Mouse (Mus musculus) midbrain, embryonic 16.5 days (tissue): Measurements from ENCODE around the gene Col15a1. TPM values are rescaled to one million over a fixed set of nuclear protein-coding genes. Genes with fewer than 3 reads are reported as not detected.
A peak's percentile ranks its signal among the peaks of the same experiment; 100 is the strongest.

Experiments
- ATAC-seq: fragments of 200-750 bp; cut with Nextera tagmentation; 2 replicates; pipeline ENCODE4 v1.8.0; 2017; ENCODE audit warnings: moderate TSS enrichment
- H3K27ac ChIP-seq: fragments of 300-500 bp; sonication (generic); 2 replicates; pipeline ENCODE4 v1.5.1; 2014; ENCODE audit warnings: mild to moderate bottlenecking, low read length, mixed read lengths
- H3K27me3 ChIP-seq: fragments of 300-500 bp; sonication (generic); 2 replicates; pipeline ENCODE4 v1.6.1; 2014; ENCODE audit warnings: low read depth, low read length, mixed read lengths; ENCODE audit not compliant: control insufficient read depth, insufficient read depth
- H3K36me3 ChIP-seq: fragments of 300-500 bp; sonication (generic); 2 replicates; pipeline ENCODE4 v1.6.1; 2014; ENCODE audit warnings: mild to moderate bottlenecking, low read length, moderate library complexity, mixed read lengths; ENCODE audit not compliant: control insufficient read depth, insufficient read depth
- H3K4me1 ChIP-seq: fragments of 300-500 bp; sonication (generic); 2 replicates; pipeline ENCODE4 v1.6.1; 2014; ENCODE audit warnings: mild to moderate bottlenecking, low read length, mixed read lengths; ENCODE audit not compliant: control insufficient read depth, insufficient read depth
- H3K4me2 ChIP-seq: fragments of 300-500 bp; sonication (generic); 2 replicates; pipeline ENCODE4 v1.6.1; 2014; ENCODE audit warnings: mild to moderate bottlenecking, low read length, mixed read lengths
- H3K4me3 ChIP-seq: fragments of 300-500 bp; sonication (generic); 2 replicates; pipeline ENCODE4 v1.5.1; 2014; ENCODE audit warnings: low read depth, mild to moderate bottlenecking, low read length, moderate library complexity, mixed read lengths
- H3K9ac ChIP-seq: fragments of 300-500 bp; sonication (generic); 2 replicates; pipeline ENCODE4 v1.6.1; 2014; ENCODE audit warnings: low read depth, low read length, mixed read lengths
- H3K9me3 ChIP-seq: fragments of 300-500 bp; sonication (generic); replicated peaks from 2 replicates; pipeline ENCODE4 v1.6.1; 2014; ENCODE audit warnings: mild to moderate bottlenecking, low read length, mixed read lengths; ENCODE audit not compliant: control insufficient read depth, poor library complexity, severe bottlenecking
- WGBS: fragments of 180-500 bp; shearing (Covaris S2); extraction: QIAGEN DNeasy Blood & Tissue Kit; methylation state at CpG from one replicate; pipeline ENCODE4 v1.1.7; 2014; 5-methylcytosine and 5-hydroxymethylcytosine counted together
- polyA plus RNA-seq: library from polyadenylated mRNA; unstranded; fragments of >200 nt; fragmentation: Nextera tagmentation; extraction: Ambion mirVana; gene quantifications from 2 replicates; pipeline ENCODE4 v1.2.1, GENCODE M21; 2015

The Col15a1 gene
- polyA plus RNA-seq, 1 experiment from 2014 or later, result 5.3 TPM

GRCm38 (mm10) chr4:47235312-47235711 lies 27.4 kb downstream of the Col15a1 start:
- H3K27ac ChIP-seq, result peak overlapping the region; percentile 17; the same call in 1 of the 2 replicates
- ATAC-seq, result peak; percentile 79
- no peaks in the 10 kb centered on the region for H3K9me3 ChIP-seq
- WGBS, result 8% methylated on average over 3 of the region's 3 CpGs
- H3K27me3 ChIP-seq, result no peaks in the 10 kb centered on the region
- H3K4me2 ChIP-seq, result no peak overlapping the region
- H3K4me1 ChIP-seq, result peaks cover 8% of the 10 kb centered on the region
- no peak overlapping the region for H3K9ac ChIP-seq
- H3K4me3 ChIP-seq, result no peak overlapping the region
- no peaks in the 10 kb centered on the region for H3K36me3 ChIP-seq

DNA sequence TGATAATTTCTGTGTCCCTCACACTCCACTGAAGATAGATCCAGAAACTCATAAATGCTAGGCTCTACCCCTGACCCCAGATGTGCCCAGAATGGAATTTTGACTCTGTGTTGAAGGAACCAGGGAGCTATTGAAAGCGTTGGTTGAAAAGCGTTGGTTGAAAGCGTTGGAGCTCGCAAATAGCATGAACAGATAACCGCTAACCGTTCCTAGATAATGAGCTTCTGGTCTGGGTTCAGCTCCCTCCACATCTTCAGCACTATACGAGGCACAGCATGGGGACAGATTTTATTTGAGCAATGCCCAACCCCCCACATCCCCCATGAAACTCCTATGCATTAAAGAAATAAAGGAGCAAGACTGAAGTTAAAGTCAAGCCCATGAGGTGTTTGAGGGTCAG lies 28.1 kb downstream of the Col15a1 start:
- Histone ChIP-seq H3K9me3 (no peaks in the 10 kb centered on the region), H3K4me3 (no peak overlapping the region), H3K9ac (no peak overlapping the region), H3K36me3 (no peaks in the 10 kb centered on the region), H3K4me1 (peaks cover 8% of the 10 kb centered on the region), H3K27ac (no peak overlapping the region), H3K27me3 (no peaks in the 10 kb centered on the region), H3K4me2 (no peak overlapping the region)
- ATAC-seq, result no peak
- WGBS, result 70% methylated on average over 7 of the region's 7 CpGs

DNA sequence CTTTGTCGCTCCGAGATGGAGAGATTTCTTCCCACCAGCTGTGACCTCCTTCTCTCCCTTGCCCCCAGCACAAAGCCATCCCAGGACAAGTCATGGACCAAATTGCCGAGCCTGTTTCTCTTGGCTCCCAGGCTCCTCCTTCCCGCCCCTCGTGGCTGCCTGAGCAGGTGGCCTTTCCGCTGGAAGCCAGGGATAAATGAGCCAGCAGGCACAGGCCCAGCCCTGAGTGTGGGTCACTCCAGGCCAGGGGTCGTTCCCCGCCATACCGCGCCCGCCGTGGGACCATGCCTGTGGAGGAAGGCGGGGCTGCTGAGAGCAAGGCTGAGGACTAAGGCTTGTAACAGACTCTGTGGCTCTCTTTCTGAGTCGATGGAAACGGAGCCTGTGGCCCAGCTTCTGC lies 29.3 kb downstream of the Col15a1 start:
- no peak overlapping the region for H3K4me2 ChIP-seq
- H3K4me1 ChIP-seq, result peaks cover 8% of the 10 kb centered on the region
- H3K27ac ChIP-seq, result no peak overlapping the region
- H3K27me3 ChIP-seq, result no peaks in the 10 kb centered on the region
- ATAC-seq, result no peak
- H3K36me3 ChIP-seq, result no peaks in the 10 kb centered on the region
- H3K9me3 ChIP-seq, result no peaks in the 10 kb centered on the region
- H3K4me3 ChIP-seq, result no peak overlapping the region
- WGBS, result 41% methylated on average over 15 of the region's 15 CpGs
- no peak overlapping the region for H3K9ac ChIP-seq

- no peak overlapping the region for H3K4me3 ChIP-seq
- no peaks in the 10 kb centered on the region for H3K27me3 ChIP-seq
- no peak for ATAC-seq
- WGBS, result 89% methylated on average over 6 of the region's 6 CpGs
- H3K36me3 ChIP-seq, result no peaks in the 10 kb centered on the region
- peaks cover 8% of the 10 kb centered on the region for H3K4me1 ChIP-seq
- H3K27ac ChIP-seq, result no peak overlapping the region
- no peak overlapping the region for H3K9ac ChIP-seq
- no peaks in the 10 kb centered on the region for H3K9me3 ChIP-seq
- H3K4me2 ChIP-seq, result no peak overlapping the region
These were observed 31.2 kb downstream of the Col15a1 start for GRCm38 (mm10) chr4:47239114-47239513.

- Histone ChIP-seq H3K36me3 (no peaks in the 10 kb centered on the region), H3K4me1 (no peaks in the 10 kb centered on the region), H3K9me3 (no peaks in the 10 kb centered on the region), H3K27me3 (no peaks in the 10 kb centered on the region), H3K27ac (no peak overlapping the region), H3K4me2 (no peak overlapping the region), H3K9ac (no peak overlapping the region), H3K4me3 (no peak overlapping the region)
- 87% methylated on average over 5 of the region's 5 CpGs for WGBS
- ATAC-seq, result no peak
These were observed 32.9 kb downstream of the Col15a1 start for GRCm38 (mm10) chr4:47240901-47241300.

DNA sequence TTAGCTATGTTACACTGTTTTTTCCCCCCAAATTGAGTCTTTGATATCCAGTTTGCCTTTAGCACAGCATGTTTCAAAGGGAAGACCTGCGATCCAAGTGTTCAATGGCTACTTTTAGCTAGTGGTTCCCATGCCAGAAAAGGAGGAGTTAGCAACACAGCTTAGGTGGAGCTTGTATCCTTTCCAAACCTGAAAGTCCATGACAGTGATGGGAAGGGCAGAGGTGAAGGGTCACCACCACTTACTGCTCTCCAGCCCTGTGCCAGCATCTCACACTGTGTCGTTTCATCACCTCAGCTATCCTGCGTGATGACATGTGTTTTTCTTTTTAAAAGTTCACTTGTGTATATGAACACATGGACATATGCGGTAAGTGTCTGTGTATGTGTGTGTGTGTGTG lies 34.2 kb downstream of the Col15a1 start:
- H3K36me3 ChIP-seq, result no peaks in the 10 kb centered on the region
- 85% methylated on average over 4 of the region's 4 CpGs for WGBS
- ATAC-seq, result no peak
- H3K4me2 ChIP-seq, result no peak overlapping the region
- H3K9ac ChIP-seq, result no peak overlapping the region
- H3K4me3 ChIP-seq, result no peak overlapping the region
- H3K27ac ChIP-seq, result no peak overlapping the region
- H3K9me3 ChIP-seq, result no peaks in the 10 kb centered on the region
- H3K27me3 ChIP-seq, result no peaks in the 10 kb centered on the region
- no peaks in the 10 kb centered on the region for H3K4me1 ChIP-seq

DNA sequence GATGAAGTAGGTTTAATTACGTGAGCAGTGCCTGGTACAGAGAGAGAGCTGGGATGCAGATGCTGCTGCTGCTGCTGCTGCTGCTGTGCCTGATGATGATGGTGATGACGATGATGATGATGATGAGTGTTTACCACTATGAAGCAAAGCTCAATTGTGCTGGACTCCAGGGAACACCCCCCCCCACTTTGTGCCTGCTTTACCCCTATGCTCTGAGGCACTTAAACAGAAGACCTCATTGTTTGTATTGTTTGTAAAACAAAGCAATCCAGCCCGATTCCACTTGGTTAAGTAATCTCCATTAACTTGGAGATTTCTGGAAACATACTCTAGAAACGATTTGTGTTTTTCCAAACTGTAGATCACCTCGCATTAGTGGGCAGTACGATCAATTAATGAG lies 36.7 kb downstream of the Col15a1 start:
- Histone ChIP-seq H3K36me3 (no peaks in the 10 kb centered on the region), H3K4me1 (no peaks in the 10 kb centered on the region), H3K4me2 (no peak overlapping the region), H3K9me3 (no peaks in the 10 kb centered on the region), H3K27me3 (no peaks in the 10 kb centered on the region), H3K27ac (no peak overlapping the region), H3K4me3 (no peak overlapping the region), H3K9ac (no peak overlapping the region)
- ATAC-seq, result no peak
- 54% methylated on average over 6 of the region's 6 CpGs for WGBS

DNA sequence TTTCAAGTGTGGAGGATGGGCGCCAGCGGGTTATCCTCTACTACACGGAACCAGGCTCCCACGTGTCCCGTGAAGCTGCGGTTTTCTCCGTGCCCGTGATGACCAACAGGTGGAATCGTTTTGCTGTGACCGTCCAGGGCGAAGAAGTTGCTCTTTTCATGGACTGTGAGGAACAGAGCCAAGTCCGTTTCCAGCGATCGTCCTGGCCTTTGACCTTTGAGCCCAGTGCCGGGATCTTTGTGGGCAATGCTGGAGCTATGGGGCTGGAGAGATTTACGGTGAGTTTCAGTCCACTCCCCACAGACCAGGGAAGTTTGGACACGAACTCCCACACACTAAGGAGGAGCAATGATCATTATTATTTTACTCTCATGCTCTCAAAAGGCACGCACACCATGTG lies 37.7 kb downstream of the Col15a1 start:
- no peak overlapping the region for H3K4me2 ChIP-seq
- ATAC-seq, result no peak
- 94% methylated on average over 18 of the region's 18 CpGs for WGBS
- H3K27ac ChIP-seq, result no peak overlapping the region
- no peaks in the 10 kb centered on the region for H3K9me3 ChIP-seq
- H3K9ac ChIP-seq, result no peak overlapping the region
- H3K4me3 ChIP-seq, result no peak overlapping the region
- no peaks in the 10 kb centered on the region for H3K36me3 ChIP-seq
- no peaks in the 10 kb centered on the region for H3K27me3 ChIP-seq
- no peaks in the 10 kb centered on the region for H3K4me1 ChIP-seq

DNA sequence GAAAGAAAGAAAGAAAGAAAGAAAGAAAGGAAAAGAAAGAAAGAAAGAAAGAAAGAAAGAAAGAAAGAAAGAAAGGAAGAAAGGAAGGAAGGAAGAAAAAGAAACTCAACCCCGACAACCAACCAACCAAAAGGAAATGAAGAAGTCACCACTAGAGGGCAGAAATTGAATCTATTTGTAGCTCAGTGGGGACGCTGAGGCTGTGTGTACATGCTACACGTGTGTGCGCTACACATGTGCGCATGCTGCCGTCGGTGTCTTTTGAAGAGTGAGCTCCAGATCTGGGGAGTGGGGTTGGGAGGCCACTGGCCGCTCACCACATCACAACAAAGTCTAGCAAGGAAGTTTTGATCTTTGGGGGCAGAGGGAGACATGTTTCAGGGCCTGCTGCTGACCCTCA lies 38.9 kb downstream of the Col15a1 start:
- no peak for ATAC-seq
- WGBS, result 71% methylated on average over 8 of the region's 8 CpGs

DNA sequence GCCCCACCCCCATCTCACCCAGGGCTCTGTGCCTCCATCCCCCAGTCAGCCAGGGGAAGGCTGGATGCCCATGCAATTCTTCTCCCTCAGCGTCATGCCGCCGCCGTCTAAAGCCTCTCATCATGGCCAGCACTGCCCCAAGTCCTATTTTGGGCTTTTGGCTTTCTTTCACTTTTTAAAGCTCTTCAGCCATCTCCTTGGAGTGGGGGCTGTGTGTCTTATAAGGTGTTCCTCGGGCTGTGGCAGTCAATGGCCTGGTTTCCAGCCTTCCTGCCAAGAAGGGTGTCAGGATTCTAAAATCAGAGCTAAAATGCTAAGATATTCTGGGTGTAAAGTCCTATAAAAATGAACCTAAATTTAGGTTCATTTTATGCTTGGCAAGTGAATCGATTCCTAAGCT lies 39.6 kb downstream of the Col15a1 start:
- H3K9ac ChIP-seq, result no peak overlapping the region
- no peaks in the 10 kb centered on the region for H3K27me3 ChIP-seq
- no peak overlapping the region for H3K4me3 ChIP-seq
- no peaks in the 10 kb centered on the region for H3K36me3 ChIP-seq
- H3K27ac ChIP-seq, result no peak overlapping the region
- H3K9me3 ChIP-seq, result no peaks in the 10 kb centered on the region
- WGBS, result 60% methylated on average over 6 of the region's 6 CpGs
- H3K4me1 ChIP-seq, result no peaks in the 10 kb centered on the region
- H3K4me2 ChIP-seq, result no peak overlapping the region
- no peak for ATAC-seq

More for the DNA sequence above, 38.9 kb downstream of the Col15a1 start:
- Histone ChIP-seq H3K36me3 (no peaks in the 10 kb centered on the region), H3K4me2 (no peak overlapping the region), H3K9me3 (no peaks in the 10 kb centered on the region), H3K27ac (no peak overlapping the region), H3K9ac (no peak overlapping the region), H3K4me3 (no peak overlapping the region), H3K4me1 (no peaks in the 10 kb centered on the region), H3K27me3 (no peaks in the 10 kb centered on the region)
